Mouse (Mus musculus): ENCODE results near the gene Krtcap3.

DNA sequence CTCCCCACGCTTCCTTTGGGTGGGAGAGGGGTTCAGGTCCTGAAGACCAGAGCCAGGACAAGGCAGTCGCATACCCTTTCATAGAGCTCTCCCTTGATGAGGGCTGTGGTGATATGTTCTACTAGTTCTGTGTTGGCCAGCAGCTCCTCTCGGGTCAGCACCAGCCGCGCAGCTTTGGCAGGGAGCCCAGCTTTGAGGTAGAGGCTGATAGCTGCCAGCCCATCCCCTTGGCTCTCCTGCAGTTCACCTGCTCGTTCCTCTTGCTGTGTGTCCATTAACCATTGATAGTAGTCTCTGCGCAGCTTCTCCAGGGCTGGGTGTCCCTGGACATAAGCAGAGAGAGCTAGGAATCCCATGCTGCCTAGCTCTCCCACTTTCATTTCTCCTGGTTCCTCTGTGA lies 14.6 kb downstream of the Krtcap3 start:
- TF ChIP-seq CTCF (IDR thresholded peaks at IDR 0.05; ENCODE audit: low read depth, low read length) (no peak), POLR2A (IDR thresholded peaks at IDR 0.05; ENCODE audit: borderline replicate concordance, low read depth, low read length) (no peak)
